Mouse (Mus musculus): ENCODE data around the gene Mcu. TPM values are rescaled to one million over a fixed set of nuclear protein-coding genes. Genes with fewer than 3 reads are reported as not detected.

The Mcu gene
- total and polyA plus RNA-seq, 3 experiments: 4.9 to 5.7 (median 5.3) TPM

DNA sequence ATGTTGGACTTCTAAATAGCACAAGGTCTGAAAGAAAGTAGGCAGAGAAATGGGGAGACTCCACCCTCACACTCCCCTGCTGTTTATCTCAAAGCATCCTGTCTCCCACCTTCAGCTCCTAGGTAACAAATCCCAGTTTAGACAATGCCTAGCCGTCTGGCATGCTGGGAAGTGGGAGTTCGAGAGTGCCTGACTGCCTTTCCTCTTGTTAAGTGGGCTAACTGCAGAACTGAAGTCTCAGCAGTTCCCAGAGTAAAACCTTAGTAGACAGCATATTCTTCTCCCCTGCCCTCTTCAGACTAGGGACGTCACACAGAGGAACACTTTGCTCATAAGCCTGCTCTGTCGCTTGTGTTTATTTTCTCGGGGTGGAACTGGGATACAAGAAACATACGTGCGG is 69.1 kb downstream of the Mcu start:
- in situ Hi-C loops (cut with MboI; ENCODE audit: low pct_ligation_motif_present, low pct_unique_long_range_greater_than_20kb, low sequenced_read_pairs) (no loop called here), dilution Hi-C loops (cut with MboI; ENCODE audit: extremely low pct_ligation_motif_present, extremely low pct_unique_long_range_greater_than_20kb, low sequenced_read_pairs) (no loop called here)
- Histone ChIP-seq H3K4me1 (ENCODE audit: control insufficient read depth in 1 of 2, insufficient read depth in 2 of 2) (no peaks in the 10 kb centered on the region), H3K9me3 (replicated peaks; ENCODE audit: low read length) (no peaks in the 10 kb centered on the region), H3K27ac (ENCODE audit: insufficient read depth, low read depth) (no peak overlapping the region), H3K36me3 (replicated peaks in 1 of 2; ENCODE audit: control insufficient read depth in 1 of 2, insufficient read depth in 1 of 2, low read length in 1 of 2) (no peaks in the 10 kb centered on the region), H3K27me3 (replicated peaks) (no peaks in the 10 kb centered on the region), H3K9ac (ENCODE audit: insufficient read depth, low read depth) (no peak overlapping the region), H3K4me2 (ENCODE audit: insufficient read depth, low read depth, poor library complexity, severe bottlenecking) (no peak overlapping the region), H3K79me2 (replicated peaks; ENCODE audit: control insufficient read depth, extremely low read depth, insufficient read depth, poor library complexity, severe bottlenecking) (no peaks in the 10 kb centered on the region), H3K4me3 (replicated peaks in 1 of 3; ENCODE audit: low read depth in 2 of 3, low read length in 2 of 3, poor library complexity in 1 of 3) (no peak overlapping the region)
- no peak for DNase-seq (ENCODE audit: extremely low read depth)
- TF ChIP-seq NRF1 (IDR thresholded peaks at IDR 0.05; ENCODE audit: low read depth, low read length) (no peak), MAX (IDR thresholded peaks at IDR 0.05; ENCODE audit: low read length) (no peak), PAX5 (IDR thresholded peaks at IDR 0.05; ENCODE audit: low read length) (no peak), POLR2AphosphoS2 (IDR thresholded peaks at IDR 0.05; ENCODE audit: low read depth, low read length) (no peak), GABPA (IDR thresholded peaks at IDR 0.05; ENCODE audit: insufficient replicate concordance, low read depth, low read length) (no peak), ETS1 (conservative IDR thresholded peaks at IDR 0.05; ENCODE audit: low read depth, low read length) (no peak), ZMIZ1 (IDR thresholded peaks at IDR 0.05; ENCODE audit: low read depth, low read length) (no peak), NELFE (IDR thresholded peaks at IDR 0.05; ENCODE audit: low read depth, low read length) (no peak), MAFK (IDR thresholded peaks at IDR 0.05; ENCODE audit: insufficient replicate concordance, low read length) (no peak), CTCF (conservative IDR thresholded peaks at IDR 0.05 in 1 of 2, IDR thresholded peaks at IDR 0.05 in 1 of 2; ENCODE audit: low read depth in 2 of 2, low read length in 2 of 2) (no peak), CHD1 (IDR thresholded peaks at IDR 0.05; ENCODE audit: low read depth, low read length) (no peak), ZKSCAN1 (IDR thresholded peaks at IDR 0.05; ENCODE audit: borderline replicate concordance, low read depth, low read length) (no peak), SIN3A (IDR thresholded peaks at IDR 0.05; ENCODE audit: low read length) (no peak), USF2 (conservative IDR thresholded peaks at IDR 0.05; ENCODE audit: low read depth, low read length) (no peak), JUN (IDR thresholded peaks at IDR 0.05; ENCODE audit: insufficient read depth, low read depth, low read length) (no peak), MEF2A (IDR thresholded peaks at IDR 0.05; ENCODE audit: borderline replicate concordance, low read depth, low read length) (no peak), CHD2 (IDR thresholded peaks at IDR 0.05; ENCODE audit: low read length) (no peak), ELF1 (IDR thresholded peaks at IDR 0.05; ENCODE audit: low read depth, low read length) (no peak), TBP (conservative IDR thresholded peaks at IDR 0.05; ENCODE audit: low read depth, low read length) (no peak), E2F4 (IDR thresholded peaks at IDR 0.05; ENCODE audit: insufficient replicate concordance, low read depth, low read length) (no peak)

GRCm38 (mm10) chr10:59545169-59545568 is 71.3 kb downstream of the Mcu start:
- dilution Hi-C loops (cut with MboI; ENCODE audit: extremely low pct_ligation_motif_present, extremely low pct_unique_long_range_greater_than_20kb, low sequenced_read_pairs): no loop called here
- in situ Hi-C loops (cut with MboI; ENCODE audit: low pct_ligation_motif_present, low pct_unique_long_range_greater_than_20kb, low sequenced_read_pairs): no loop called here
- no peak for DNase-seq (ENCODE audit: extremely low read depth)

More at GRCm38 (mm10) chr10:59545169-59545568, 71.3 kb downstream of the Mcu start:
- Histone ChIP-seq H3K4me1 (ENCODE audit: control insufficient read depth in 1 of 2, insufficient read depth in 2 of 2) (peaks cover 0 to under 1% of the 10 kb centered on the region in 2 experiments; a peak in 1 of 4 replicates), H3K9me3 (replicated peaks; ENCODE audit: low read length) (no peaks in the 10 kb centered on the region), H3K36me3 (replicated peaks in 1 of 2; ENCODE audit: control insufficient read depth in 1 of 2, insufficient read depth in 1 of 2, low read length in 1 of 2) (peaks cover 0 to 2% of the 10 kb centered on the region in 2 experiments), H3K79me2 (replicated peaks; ENCODE audit: control insufficient read depth, extremely low read depth, insufficient read depth, poor library complexity, severe bottlenecking) (no peaks in the 10 kb centered on the region), H3K4me2 (ENCODE audit: insufficient read depth, low read depth, poor library complexity, severe bottlenecking) (no peak overlapping the region), H3K4me3 (replicated peaks in 1 of 3; ENCODE audit: low read depth in 2 of 3, low read length in 2 of 3, poor library complexity in 1 of 3) (no peak overlapping the region), H3K9ac (ENCODE audit: insufficient read depth, low read depth) (no peak overlapping the region), H3K27me3 (replicated peaks) (no peaks in the 10 kb centered on the region), H3K27ac (ENCODE audit: insufficient read depth, low read depth) (no peak overlapping the region)
- no peak for TF ChIP-seq RAD21 (IDR thresholded peaks at IDR 0.05; ENCODE audit: low read depth, low read length)
- no peak for TF ChIP-seq JUN (IDR thresholded peaks at IDR 0.05; ENCODE audit: insufficient read depth, low read depth, low read length)
- TF ChIP-seq POLR2A (IDR thresholded peaks at IDR 0.05; ENCODE audit: low read depth, low read length): no peak
- no peak for TF ChIP-seq JUND (conservative IDR thresholded peaks at IDR 0.05; ENCODE audit: low read depth, low read length)
- no peak for TF ChIP-seq BHLHE40 (IDR thresholded peaks at IDR 0.05; ENCODE audit: low read depth, low read length)
- TF ChIP-seq TBP (conservative IDR thresholded peaks at IDR 0.05; ENCODE audit: low read depth, low read length): no peak
- TF ChIP-seq KAT2A (IDR thresholded peaks at IDR 0.05; ENCODE audit: insufficient replicate concordance, low read length): no peak
- TF ChIP-seq CHD1 (IDR thresholded peaks at IDR 0.05; ENCODE audit: low read depth, low read length): no peak
- no peak for TF ChIP-seq NRF1 (IDR thresholded peaks at IDR 0.05; ENCODE audit: low read depth, low read length)
- TF ChIP-seq USF2 (conservative IDR thresholded peaks at IDR 0.05; ENCODE audit: low read depth, low read length): no peak
- TF ChIP-seq TCF12 (IDR thresholded peaks at IDR 0.05; ENCODE audit: low read depth, low read length): no peak
- TF ChIP-seq MAX (IDR thresholded peaks at IDR 0.05; ENCODE audit: low read length): no peak
- TF ChIP-seq POLR2AphosphoS2 (IDR thresholded peaks at IDR 0.05; ENCODE audit: low read depth, low read length): no peak
- no peak for TF ChIP-seq MAFK (IDR thresholded peaks at IDR 0.05; ENCODE audit: insufficient replicate concordance, low read length)
- TF ChIP-seq ZMIZ1 (IDR thresholded peaks at IDR 0.05; ENCODE audit: low read depth, low read length): no peak
- TF ChIP-seq MYC (IDR thresholded peaks at IDR 0.05; ENCODE audit: low read depth, low read length): no peak
- no peak for TF ChIP-seq USF1 (IDR thresholded peaks at IDR 0.05; ENCODE audit: low read depth, low read length)
- TF ChIP-seq IRF4 (IDR thresholded peaks at IDR 0.05; ENCODE audit: low read depth, low read length): no peak
